Mouse (Mus musculus) liver, postnatal 0 days (tissue): ENCODE measurements around the gene Fbxo47. TPM values are rescaled to one million over a fixed set of nuclear protein-coding genes. Genes with fewer than 3 reads are reported as not detected.

Source experiments
- ATAC-seq: fragments of 200-750 bp; cut with Nextera tagmentation; 2 replicates; pipeline ENCODE4 v1.8.0; 2017; ENCODE audit warnings: mild to moderate bottlenecking, moderate library complexity
- DNase-seq: peaks from one replicate; pipeline ENCODE4 v3.0.0-alpha.2; 2016
- H3K27ac ChIP-seq: fragments of 300-500 bp; sonication (generic); 2 replicates; pipeline ENCODE4 v1.5.1; 2014; ENCODE audit warnings: antibody characterized with exemption, moderate library complexity, mild to moderate bottlenecking, low read depth
- H3K27me3 ChIP-seq: fragments of 300-500 bp; sonication (generic); 2 replicates; pipeline ENCODE4 v1.6.1; 2014; ENCODE audit warnings: low read length, control low read depth, mixed read lengths; ENCODE audit not compliant: insufficient read depth
- H3K36me3 ChIP-seq: fragments of 300-500 bp; sonication (generic); replicated peaks from 2 replicates; pipeline ENCODE4 v1.6.1; 2014; ENCODE audit warnings: mild to moderate bottlenecking, control low read depth, low read length, moderate library complexity, mixed read lengths; ENCODE audit not compliant: insufficient read depth
- H3K4me1 ChIP-seq: fragments of 300-500 bp; sonication (generic); 2 replicates; pipeline ENCODE4 v1.6.1; 2014; ENCODE audit warnings: antibody characterized with exemption, mild to moderate bottlenecking, control low read depth; ENCODE audit not compliant: insufficient read depth
- H3K4me2 ChIP-seq: fragments of 300-500 bp; sonication (generic); 2 replicates; pipeline ENCODE4 v1.6.1; 2014; ENCODE audit warnings: low read depth, mild to moderate bottlenecking, low read length, moderate library complexity, mixed read lengths
- H3K4me3 ChIP-seq: fragments of 300-500 bp; sonication (generic); 2 replicates; pipeline ENCODE4 v1.5.1; 2014; ENCODE audit warnings: low read depth, low read length
- H3K9ac ChIP-seq: fragments of 300-500 bp; sonication (generic); replicated peaks from 2 replicates; pipeline ENCODE4 v1.6.1; 2014; ENCODE audit warnings: mild to moderate bottlenecking, moderate library complexity
- H3K9me3 ChIP-seq: fragments of 300-500 bp; sonication (generic); 2 replicates; pipeline ENCODE4 v1.6.1; 2016; ENCODE audit warnings: mild to moderate bottlenecking, control low read depth, low read length, mixed read lengths
- CTCF ChIP-seq: sonication (generic); IDR thresholded peaks from 2 replicates; pipeline ENCODE4 v1.5.1; 2016; ENCODE audit warnings: antibody characterized with exemption, low read depth
- EP300 ChIP-seq: IDR thresholded peaks from 2 replicates; pipeline ENCODE4 v1.6.1; 2016; ENCODE audit warnings: antibody characterized with exemption, low read depth, mild to moderate bottlenecking
- WGBS: fragments of 180-500 bp; shearing (Covaris S2); extraction: QIAGEN DNeasy Blood & Tissue Kit; methylation state at CpG from one replicate; pipeline ENCODE4 v1.1.7; 2014; ENCODE audit not compliant: insufficient replicate concordance; 5-methylcytosine and 5-hydroxymethylcytosine counted together
- polyA plus RNA-seq: library from polyadenylated mRNA; unstranded; fragments of >200 nt; fragmentation: Nextera tagmentation; extraction: Ambion mirVana; gene quantifications from 2 replicates; pipeline ENCODE4 v1.2.1, GENCODE M21; 2015

Fbxo47 gene
- polyA plus RNA-seq, 1 experiment from 2014 or later = 0.26 TPM

DNA sequence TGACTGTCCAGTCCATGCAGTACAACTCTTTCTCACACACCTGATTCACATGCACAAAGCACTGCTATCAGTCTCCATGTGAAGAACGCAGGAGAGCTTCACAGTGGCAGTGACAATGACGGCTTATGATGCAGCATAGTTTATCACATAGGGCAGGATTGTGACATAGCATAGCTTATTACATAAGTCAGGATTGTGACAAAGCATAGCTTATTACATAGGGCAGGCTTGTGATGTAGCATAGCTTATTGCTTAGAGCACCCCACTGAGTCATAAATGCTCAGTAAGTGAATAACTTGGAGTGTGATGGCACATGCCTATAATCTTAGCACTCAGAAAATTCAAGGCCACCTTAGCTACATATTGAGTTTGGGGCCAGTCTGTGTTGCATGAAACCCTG is 28.5 kb downstream of the Fbxo47 start:
- DNase-seq (no peak), ATAC-seq (no peak)
- Histone ChIP-seq H3K27ac (no peak overlapping the region), H3K36me3 (no peaks in the 10 kb centered on the region), H3K9me3 (no peaks in the 10 kb centered on the region), H3K4me2 (no peak overlapping the region), H3K4me1 (no peaks in the 10 kb centered on the region), H3K9ac (no peak overlapping the region), H3K4me3 (no peak overlapping the region), H3K27me3 (no peaks in the 10 kb centered on the region)
- 71% methylated on average over 2 of the region's 2 CpGs for WGBS
- TF ChIP-seq EP300 (no peak), CTCF (no peak)

DNA sequence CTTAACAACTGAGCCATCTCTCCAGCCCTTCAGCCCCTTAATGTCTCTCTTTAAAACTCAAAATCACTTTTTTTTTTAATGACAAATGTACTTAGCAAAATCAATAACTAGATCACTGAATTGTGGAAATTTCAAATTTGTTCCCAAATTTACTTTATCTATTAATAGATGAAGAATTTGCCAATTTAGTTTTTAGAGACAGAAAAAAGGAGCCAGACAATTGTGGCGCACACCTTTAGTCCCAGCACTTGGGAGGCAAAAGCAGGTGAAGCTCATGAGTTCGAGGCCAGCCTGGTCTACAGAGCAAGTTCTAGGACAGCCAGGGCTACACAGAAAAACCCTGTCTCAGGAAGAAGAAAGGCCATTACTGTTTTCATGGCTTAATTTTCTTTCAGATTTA is 32.4 kb downstream of the Fbxo47 start:
- Histone ChIP-seq H3K4me2 (no peak overlapping the region), H3K4me1 (no peaks in the 10 kb centered on the region), H3K27me3 (no peaks in the 10 kb centered on the region), H3K9me3 (no peaks in the 10 kb centered on the region), H3K4me3 (no peak overlapping the region), H3K9ac (no peak overlapping the region), H3K36me3 (no peaks in the 10 kb centered on the region), H3K27ac (no peak overlapping the region)
- DNase-seq (no peak), ATAC-seq (no peak)
- TF ChIP-seq CTCF (no peak), EP300 (no peak)
- 67% methylated on average over 2 of the region's 2 CpGs for WGBS

- Histone ChIP-seq H3K36me3 (no peaks in the 10 kb centered on the region), H3K27me3 (no peaks in the 10 kb centered on the region), H3K4me2 (no peak overlapping the region), H3K27ac (peak overlapping the region; percentile 44), H3K4me1 (no peaks in the 10 kb centered on the region), H3K4me3 (no peak overlapping the region), H3K9me3 (no peaks in the 10 kb centered on the region), H3K9ac (no peak overlapping the region)
- peak; percentile 95 for ATAC-seq
- WGBS = 49% methylated on average over 6 of the region's 6 CpGs
- TF ChIP-seq CTCF = no peak
- TF ChIP-seq EP300 = no peak
- no peak for DNase-seq
Observed at GRCm38 (mm10) chr11:97850367-97850766, 33.6 kb downstream of the Fbxo47 start.

DNA sequence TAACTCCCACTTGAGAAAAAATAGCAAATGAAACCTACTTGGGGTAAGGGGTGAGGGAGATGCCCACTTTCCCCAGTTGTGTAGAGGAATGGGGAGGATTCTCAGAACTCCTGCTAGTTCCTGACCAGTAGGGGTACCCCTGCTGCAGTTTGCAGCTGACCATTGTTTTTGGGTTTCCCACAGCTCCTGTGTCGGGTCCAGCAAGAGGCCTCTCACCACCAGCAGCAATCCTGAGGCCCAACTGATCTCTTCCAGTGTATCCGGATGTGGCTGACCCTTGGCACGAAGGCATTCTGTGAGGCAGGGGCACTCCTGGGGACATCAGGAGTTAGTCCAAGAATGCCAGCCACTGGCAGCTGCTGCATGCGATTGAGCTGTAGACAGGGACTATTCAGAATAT is 42.0 kb downstream of the Fbxo47 start:
- no peak overlapping the region for H3K27ac ChIP-seq
- H3K4me3 ChIP-seq = no peak overlapping the region
- H3K4me1 ChIP-seq = peaks cover 15% of the 10 kb centered on the region; the same call in 1 of the 2 replicates
- H3K9ac ChIP-seq = no peak overlapping the region
- ATAC-seq (no peak), DNase-seq (no peak)
- TF ChIP-seq CTCF = no peak
- no peak for TF ChIP-seq EP300
- no peaks in the 10 kb centered on the region for H3K36me3 ChIP-seq
- WGBS = 71% methylated on average over 4 of the region's 4 CpGs
- no peaks in the 10 kb centered on the region for H3K27me3 ChIP-seq
- no peak overlapping the region for H3K4me2 ChIP-seq
- H3K9me3 ChIP-seq = no peaks in the 10 kb centered on the region

DNA sequence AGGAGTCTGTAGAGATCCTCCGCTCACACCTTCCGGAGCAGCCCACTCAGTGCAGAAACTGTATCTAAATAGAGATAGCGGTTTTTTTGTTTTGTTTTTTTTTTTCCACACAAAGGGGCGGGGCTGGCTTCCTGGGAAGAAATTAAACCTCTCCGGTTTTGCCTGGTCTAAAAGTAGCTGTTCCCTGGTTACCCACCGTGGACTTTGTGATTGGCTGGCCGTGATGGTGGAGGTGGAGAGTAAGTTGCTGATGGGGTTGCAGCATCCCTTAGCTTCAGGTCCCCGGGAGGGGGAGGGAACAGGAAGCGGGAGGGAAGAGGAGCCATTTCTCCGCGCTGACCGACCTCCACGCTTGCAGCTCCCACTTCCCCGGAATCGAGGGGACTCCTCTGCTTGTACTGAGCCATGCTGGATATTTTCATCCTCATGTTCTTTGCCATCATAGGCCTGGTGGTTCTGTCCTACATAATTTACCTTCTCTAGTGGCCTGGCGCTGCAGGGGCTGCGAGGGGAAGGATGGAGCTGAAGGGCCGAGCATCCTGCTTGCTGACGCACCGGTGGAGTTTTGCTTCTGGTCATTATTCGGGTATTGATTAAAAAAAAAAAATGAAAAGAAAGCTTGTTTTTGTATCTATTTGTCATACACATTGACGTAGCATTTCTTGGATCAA is 42.8 kb downstream of the Fbxo47 start:
- 8% methylated on average over 22 of the region's 22 CpGs for WGBS
- Histone ChIP-seq H3K27me3 (no peaks in the 10 kb centered on the region), H3K4me3 (peak overlapping the region; percentile 43), H3K4me1 (peaks cover 15% of the 10 kb centered on the region; the same call in 1 of the 2 replicates), H3K9me3 (no peaks in the 10 kb centered on the region), H3K27ac (no peak overlapping the region), H3K9ac (peak overlapping the region; percentile 33), H3K4me2 (peak overlapping the region; percentile 76), H3K36me3 (no peaks in the 10 kb centered on the region)
- ATAC-seq (peak; percentile 35; the same call in 1 of the 2 replicates), DNase-seq (no peak)
- TF ChIP-seq CTCF (no peak), EP300 (no peak)

DNA sequence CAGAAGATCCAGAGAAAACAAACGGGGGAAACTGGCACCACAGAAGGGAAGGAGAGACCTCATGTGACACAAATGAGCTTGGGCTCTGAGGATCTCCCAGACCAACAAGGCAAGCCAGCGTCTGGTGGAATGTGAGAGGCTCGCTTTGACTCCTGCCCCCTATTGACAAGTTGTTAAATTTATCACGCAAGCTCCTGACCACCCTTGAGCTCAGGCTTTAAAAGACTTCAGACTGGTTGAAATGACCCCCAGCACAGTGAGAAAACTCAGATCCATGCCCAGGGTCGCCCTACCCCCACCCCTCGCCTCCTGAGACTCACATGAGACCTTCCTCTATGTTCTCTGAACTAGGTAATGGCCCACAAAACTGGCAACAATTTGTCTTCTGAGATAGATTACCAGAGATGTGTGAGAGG is 43.4 kb downstream of the Fbxo47 start, which contains the start of gene B230217C12Rik:
B230217C12Rik (plus strand) TSS at position 242 of the 416 bp plus-strand sequence.
- Histone ChIP-seq H3K9ac (peak within 1 kb of the TSS; percentile 33), H3K27ac (no peak within 1 kb of the TSS), H3K4me1 (peaks cover 15% of the 10 kb centered on the region; the same call in 1 of the 2 replicates), H3K36me3 (peaks cover 4% of the 10 kb centered on the region), H3K4me3 (peak within 1 kb of the TSS; percentile 43), H3K4me2 (peak within 1 kb of the TSS; percentile 76), H3K27me3 (no peaks in the 10 kb centered on the region), H3K9me3 (no peaks in the 10 kb centered on the region)
- ATAC-seq = 0 out of 2 replicates have a peak, but pooled peaks have one; percentile 9
- no peak for DNase-seq
- TF ChIP-seq EP300 = no peak
- TF ChIP-seq CTCF = peak; percentile 54
- 2% methylated on average over 6 of the region's 6 CpGs for WGBS
